Mouse (Mus musculus) intestine, embryonic 16.5 days (tissue): ENCODE measurements at regions not wholly inside any gene's neighbourhood (a gene's known extent, or its start where the extent isn't known, plus 50 kb on each side); places are given as distances from the start of the nearest gene placed in this dataset.

Source experiments
- ATAC-seq: fragments of 200-750 bp; cut with Nextera tagmentation; 2 replicates; pipeline ENCODE4 v1.8.0; 2017; ENCODE audit warnings: moderate TSS enrichment, moderate library complexity
- H3K27ac ChIP-seq: fragments of 300-500 bp; sonication (generic); 2 replicates; pipeline ENCODE4 v1.5.1; 2014; ENCODE audit warnings: mild to moderate bottlenecking, low read length
- H3K27me3 ChIP-seq: fragments of 300-500 bp; sonication (generic); replicated peaks from 2 replicates; pipeline ENCODE4 v1.6.1; 2014; ENCODE audit warnings: low read length, control low read depth, mixed read lengths; ENCODE audit not compliant: control insufficient read depth, insufficient read depth
- H3K36me3 ChIP-seq: fragments of 300-500 bp; sonication (generic); 2 replicates; pipeline ENCODE4 v1.6.1; 2014; ENCODE audit warnings: low read length, control low read depth; ENCODE audit not compliant: control insufficient read depth, insufficient read depth
- H3K4me1 ChIP-seq: fragments of 300-500 bp; sonication (generic); 2 replicates; pipeline ENCODE4 v1.6.1; 2014; ENCODE audit warnings: low read length, control low read depth, mixed read lengths; ENCODE audit not compliant: control insufficient read depth, insufficient read depth
- H3K4me2 ChIP-seq: fragments of 300-500 bp; sonication (generic); 2 replicates; pipeline ENCODE4 v1.6.1; 2014; ENCODE audit warnings: low read depth, low read length, control low read depth
- H3K4me3 ChIP-seq: fragments of 300-500 bp; sonication (generic); 2 replicates; pipeline ENCODE4 v1.5.1; 2014; ENCODE audit warnings: mild to moderate bottlenecking, low read length
- H3K9ac ChIP-seq: fragments of 300-500 bp; sonication (generic); 2 replicates; pipeline ENCODE4 v1.6.1; 2014; ENCODE audit warnings: low read depth, low read length
- H3K9me3 ChIP-seq: fragments of 300-500 bp; sonication (generic); 2 replicates; pipeline ENCODE4 v1.6.1; 2016; ENCODE audit warnings: low read length, control low read depth; ENCODE audit not compliant: control insufficient read depth
- WGBS: fragments of 180-500 bp; shearing (Covaris S2); extraction: QIAGEN DNeasy Blood & Tissue Kit; methylation state at CpG from one replicate; pipeline ENCODE4 v1.1.7; 2014; 5-methylcytosine and 5-hydroxymethylcytosine counted together

DNA sequence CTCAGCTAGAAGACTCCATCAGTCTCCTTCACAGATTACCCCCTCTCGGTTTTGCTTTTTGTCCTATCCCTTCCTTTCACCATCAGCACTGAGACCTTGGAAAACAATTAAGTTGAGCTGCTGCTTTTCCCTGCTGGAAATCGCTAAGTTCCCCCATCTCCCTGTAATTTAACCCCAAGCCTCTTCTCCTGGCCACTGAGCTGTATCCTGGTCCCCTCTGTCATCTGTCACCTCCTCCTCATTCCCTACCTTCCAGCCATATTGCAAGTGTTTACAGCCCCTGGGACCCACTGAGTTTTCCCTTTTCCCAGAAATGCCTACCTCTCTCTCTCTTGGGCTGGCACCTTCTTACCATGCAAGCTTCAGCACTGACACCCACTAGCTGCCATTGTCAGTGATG lies 140.3 kb downstream of the Ttc8 start:
- Histone ChIP-seq H3K4me2 (no peak overlapping the region), H3K9ac (no peak overlapping the region), H3K4me3 (no peak overlapping the region), H3K9me3 (no peaks in the 10 kb centered on the region), H3K27me3 (no peaks in the 10 kb centered on the region), H3K27ac (no peak overlapping the region), H3K4me1 (no peaks in the 10 kb centered on the region), H3K36me3 (no peaks in the 10 kb centered on the region)
- no peak for ATAC-seq
- 62% methylated on average over 2 of the region's 2 CpGs for WGBS

DNA sequence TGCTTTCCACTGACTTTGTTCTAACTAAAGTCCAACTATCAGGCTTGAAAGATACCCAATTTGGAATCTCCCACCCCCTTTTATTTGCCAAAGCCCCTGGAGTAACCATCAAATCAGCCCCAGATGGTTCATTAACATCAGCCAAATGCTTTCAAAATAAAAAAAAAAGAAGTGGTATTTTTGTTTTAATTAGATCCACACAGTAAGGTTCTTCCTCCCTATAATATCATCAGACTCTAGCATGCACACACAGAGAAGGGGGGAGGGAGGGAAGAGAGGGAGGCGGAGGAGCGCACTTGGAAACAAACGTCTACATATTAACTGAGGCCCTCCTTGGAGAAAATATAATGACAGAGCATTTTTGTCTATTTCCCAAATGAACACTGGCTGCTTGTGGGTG lies 143.1 kb downstream of the Ttc8 start:
- Histone ChIP-seq H3K27ac (no peak overlapping the region), H3K4me1 (no peaks in the 10 kb centered on the region), H3K9me3 (no peaks in the 10 kb centered on the region), H3K27me3 (no peaks in the 10 kb centered on the region), H3K36me3 (no peaks in the 10 kb centered on the region), H3K9ac (no peak overlapping the region), H3K4me3 (no peak overlapping the region), H3K4me2 (no peak overlapping the region)
- no peak for ATAC-seq
- 71% methylated on average over 3 of the region's 3 CpGs for WGBS

DNA sequence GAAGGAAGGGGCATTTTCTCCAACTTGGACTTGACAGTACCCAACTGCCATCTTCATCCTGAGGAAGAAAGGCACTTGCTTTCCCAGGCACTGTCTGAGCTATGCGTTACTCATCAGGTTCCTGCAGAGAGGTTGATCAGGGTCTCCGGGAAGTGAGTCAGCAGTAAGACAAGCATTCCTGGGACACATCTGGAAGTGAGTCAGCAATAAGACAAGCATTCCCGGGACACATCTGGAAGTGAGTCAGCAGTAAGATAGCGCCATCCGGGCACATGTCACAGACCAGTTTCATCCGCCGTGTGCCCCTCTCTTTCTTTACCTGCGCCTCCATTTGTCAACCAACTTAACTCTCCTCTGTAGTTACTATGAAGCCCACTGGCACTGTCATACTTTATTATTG lies 143.5 kb downstream of the Ttc8 start:
- 84% methylated on average over 8 of the region's 8 CpGs for WGBS
- H3K27me3 ChIP-seq, result no peaks in the 10 kb centered on the region
- H3K27ac ChIP-seq, result no peak overlapping the region
- no peak overlapping the region for H3K4me2 ChIP-seq
- H3K4me1 ChIP-seq, result no peaks in the 10 kb centered on the region
- ATAC-seq, result no peak
- no peaks in the 10 kb centered on the region for H3K9me3 ChIP-seq
- H3K36me3 ChIP-seq, result no peaks in the 10 kb centered on the region
- H3K4me3 ChIP-seq, result no peak overlapping the region
- H3K9ac ChIP-seq, result no peak overlapping the region

DNA sequence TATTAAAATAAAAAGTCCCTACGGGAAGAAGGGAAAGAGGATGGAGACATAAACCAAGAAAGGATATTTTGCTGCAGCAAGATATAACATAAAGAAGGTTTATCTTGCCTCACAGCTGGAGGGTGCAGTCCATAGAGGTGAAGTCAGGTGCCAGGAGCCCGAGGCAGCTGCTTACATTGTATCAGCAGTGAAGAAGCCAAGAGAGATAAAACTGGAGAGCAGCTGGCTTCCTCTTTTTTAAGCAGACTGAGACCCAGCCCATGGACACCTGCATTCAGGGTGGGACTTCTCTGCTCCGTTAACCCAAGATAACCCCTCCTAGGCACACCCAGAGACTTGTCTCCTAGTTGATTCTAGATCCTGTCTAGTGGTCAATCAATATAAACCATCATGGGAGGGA lies 147.6 kb downstream of the Ttc8 start:
- Histone ChIP-seq H3K9ac (no peak overlapping the region), H3K4me1 (no peaks in the 10 kb centered on the region)
- WGBS, result 55% methylated on average over 3 of the region's 3 CpGs

DNA sequence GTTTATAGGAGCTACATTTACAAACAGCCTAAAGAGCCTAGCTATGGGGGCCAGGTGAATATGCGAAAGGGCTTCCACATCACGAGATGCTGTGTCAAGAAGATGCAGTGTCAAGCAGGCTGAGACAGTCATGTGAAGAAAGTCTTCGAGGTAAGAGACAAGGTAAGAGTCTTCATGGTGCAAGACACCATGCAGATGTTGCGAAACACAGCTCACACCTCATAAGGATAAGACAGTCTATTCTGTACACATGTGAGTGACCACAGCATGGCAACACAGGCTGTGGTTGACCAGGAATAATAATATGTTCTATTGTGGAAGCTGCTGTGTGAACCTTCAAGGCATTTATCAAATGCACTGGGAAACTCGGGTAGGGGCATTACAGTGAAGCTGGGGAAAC lies 153.4 kb downstream of the Ttc8 start:
- H3K36me3 ChIP-seq, result no peaks in the 10 kb centered on the region
- H3K4me1 ChIP-seq, result no peaks in the 10 kb centered on the region
- no peaks in the 10 kb centered on the region for H3K27me3 ChIP-seq
- H3K9me3 ChIP-seq, result no peaks in the 10 kb centered on the region
- ATAC-seq, result no peak
- H3K27ac ChIP-seq, result no peak overlapping the region
- H3K9ac ChIP-seq, result no peak overlapping the region
- H3K4me3 ChIP-seq, result no peak overlapping the region
- no peak overlapping the region for H3K4me2 ChIP-seq
- WGBS, result 80% methylated on average over 5 of the region's 5 CpGs

More for the DNA sequence above, 147.6 kb downstream of the Ttc8 start:
- Histone ChIP-seq H3K4me3 (no peak overlapping the region), H3K9me3 (no peaks in the 10 kb centered on the region), H3K4me2 (no peak overlapping the region), H3K27me3 (no peaks in the 10 kb centered on the region), H3K27ac (no peak overlapping the region), H3K36me3 (no peaks in the 10 kb centered on the region)
- no peak for ATAC-seq

DNA sequence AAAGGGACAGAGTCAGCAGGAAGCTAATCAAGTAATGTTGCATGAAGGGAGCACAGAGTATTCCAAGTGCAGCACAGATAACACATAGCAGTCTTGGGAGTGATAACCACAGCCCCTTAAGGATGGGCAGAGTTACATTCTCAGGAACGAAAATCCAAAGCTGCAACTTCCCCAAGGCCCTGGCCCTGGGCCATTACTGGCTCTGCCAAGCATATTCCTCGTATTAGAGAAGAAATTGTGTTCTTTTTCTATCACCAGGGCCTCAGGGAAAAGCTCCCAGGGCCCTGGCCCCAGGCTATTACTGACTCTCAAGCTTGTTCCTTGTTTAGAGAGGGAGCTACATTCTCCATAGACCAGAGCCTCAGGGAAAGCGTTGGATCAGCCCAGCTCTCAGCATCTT lies 157.0 kb downstream of the Ttc8 start:
- Histone ChIP-seq H3K4me3 (no peak overlapping the region), H3K27me3 (no peaks in the 10 kb centered on the region), H3K9me3 (no peaks in the 10 kb centered on the region), H3K4me2 (no peak overlapping the region), H3K27ac (no peak overlapping the region), H3K4me1 (no peaks in the 10 kb centered on the region), H3K9ac (no peak overlapping the region), H3K36me3 (no peaks in the 10 kb centered on the region)
- WGBS, result 57% methylated on average over 3 of the region's 3 CpGs
- no peak for ATAC-seq

DNA sequence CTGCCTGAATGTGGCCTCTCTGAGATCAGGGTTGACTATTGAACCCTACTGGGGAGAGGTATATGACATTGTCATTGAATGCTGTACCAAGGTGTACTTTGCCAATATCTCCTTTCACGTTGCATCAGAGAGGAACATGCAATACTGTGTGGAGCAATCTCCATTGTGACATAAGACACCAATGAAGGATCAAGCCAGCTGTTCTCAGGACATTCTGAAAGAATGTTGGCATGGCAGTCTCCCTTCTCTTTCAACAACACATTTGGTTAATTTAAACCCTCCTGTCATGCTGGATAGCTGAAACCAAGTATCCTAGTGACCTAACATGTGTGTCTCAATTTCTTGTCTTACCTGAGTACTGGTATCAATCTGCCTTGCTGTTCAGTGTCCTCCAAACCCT lies 159.5 kb downstream of the Ttc8 start:
- Histone ChIP-seq H3K27ac (no peak overlapping the region), H3K36me3 (no peaks in the 10 kb centered on the region), H3K9ac (no peak overlapping the region), H3K4me2 (no peak overlapping the region), H3K4me1 (no peaks in the 10 kb centered on the region), H3K4me3 (no peak overlapping the region), H3K27me3 (0 out of 2 replicates have a peak, but pooled peaks cover 8% of the 10 kb centered on the region), H3K9me3 (no peaks in the 10 kb centered on the region)
- WGBS, result 82% methylated on average over 1 of the region's 1 CpGs
- ATAC-seq, result no peak

DNA sequence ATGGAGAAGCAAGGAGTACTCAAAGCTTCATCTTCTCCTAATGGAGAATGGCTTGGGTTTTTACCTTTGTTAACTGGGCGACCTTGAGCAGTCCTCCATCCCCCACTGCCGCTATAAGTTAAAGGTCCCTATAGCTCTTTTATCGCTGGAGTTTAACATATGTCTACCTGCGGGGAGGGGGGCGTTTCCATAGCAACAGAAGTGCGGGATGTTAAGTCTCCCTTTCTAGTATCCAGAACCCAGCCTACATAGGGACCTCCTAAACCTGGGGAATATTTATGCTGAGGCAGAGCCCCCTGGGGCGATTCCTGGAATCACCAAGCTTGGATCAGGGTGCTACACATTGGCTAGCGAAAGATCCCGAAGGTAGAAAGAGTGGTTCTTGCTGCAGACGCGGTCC lies 163.2 kb downstream of the Ttc8 start:
- Histone ChIP-seq H3K27me3 (0 out of 2 replicates have a peak, but pooled peaks cover 8% of the 10 kb centered on the region), H3K9me3 (no peaks in the 10 kb centered on the region), H3K9ac (no peak overlapping the region), H3K27ac (no peak overlapping the region), H3K4me2 (no peak overlapping the region), H3K36me3 (no peaks in the 10 kb centered on the region), H3K4me3 (no peak overlapping the region), H3K4me1 (no peaks in the 10 kb centered on the region)
- ATAC-seq, result peak; percentile 9; the same call in 1 of the 2 replicates
- 43% methylated on average over 11 of the region's 11 CpGs for WGBS

DNA sequence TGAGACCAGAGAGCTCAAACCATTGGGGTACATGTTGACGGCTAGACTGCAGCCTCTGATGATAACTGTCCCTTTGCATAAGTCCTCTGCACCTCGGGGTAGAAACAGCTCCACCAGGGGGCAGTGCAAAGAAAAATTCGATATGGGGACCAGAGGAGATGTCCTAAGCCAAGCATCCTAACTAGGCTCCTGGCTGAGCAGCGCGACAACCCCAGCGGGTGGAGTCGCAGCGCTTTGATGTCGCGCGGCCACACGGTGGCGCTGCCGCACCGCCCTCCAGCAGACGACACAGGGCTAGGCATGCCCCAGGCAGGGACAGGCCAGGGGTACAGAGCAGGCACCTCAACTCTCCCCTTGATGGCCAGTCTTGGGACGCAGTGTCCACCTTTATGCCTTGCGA lies 163.8 kb downstream of the Ttc8 start:
- Histone ChIP-seq H3K4me1 (no peaks in the 10 kb centered on the region), H3K4me3 (no peak overlapping the region), H3K27me3 (0 out of 2 replicates have a peak, but pooled peaks cover 8% of the 10 kb centered on the region), H3K4me2 (no peak overlapping the region), H3K9me3 (no peaks in the 10 kb centered on the region), H3K27ac (no peak overlapping the region), H3K9ac (no peak overlapping the region), H3K36me3 (no peaks in the 10 kb centered on the region)
- ATAC-seq, result peak; percentile 94
- 4% methylated on average over 18 of the region's 18 CpGs for WGBS

DNA sequence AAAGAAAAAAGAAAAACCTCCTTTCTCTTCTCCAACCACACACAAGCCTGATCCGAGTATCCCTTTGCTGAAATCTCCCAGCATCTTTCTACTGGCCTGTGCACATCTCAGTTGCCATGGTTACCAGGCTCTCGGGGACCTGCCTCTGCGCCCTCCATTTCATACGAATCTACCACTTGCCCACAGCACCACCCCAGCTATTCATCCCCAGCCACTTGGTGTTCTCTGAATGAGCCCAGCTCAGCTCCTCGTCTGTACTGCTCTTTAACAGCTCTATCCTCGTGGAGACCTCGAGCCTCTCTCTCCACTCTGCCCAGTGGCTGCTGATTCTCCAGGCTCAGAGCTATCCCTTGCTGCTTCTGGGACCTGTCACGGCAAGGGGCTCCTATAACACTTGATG lies 166.9 kb downstream of the Ttc8 start:
- Histone ChIP-seq H3K27ac (no peak overlapping the region), H3K9ac (no peak overlapping the region), H3K27me3 (peaks cover 12% of the 10 kb centered on the region; the same call in 1 of the 2 replicates), H3K4me1 (no peaks in the 10 kb centered on the region), H3K4me3 (no peak overlapping the region), H3K4me2 (no peak overlapping the region), H3K9me3 (no peaks in the 10 kb centered on the region), H3K36me3 (no peaks in the 10 kb centered on the region)
- ATAC-seq, result no peak
- 56% methylated on average over 8 of the region's 8 CpGs for WGBS
